Mouse (Mus musculus) embryonic fibroblast, embryonic 13.5 days (primary cell): Measurements from ENCODE around the gene Tnr.

Experiments
- CTCF ChIP-seq: IDR thresholded peaks from 2 replicates; pipeline ENCODE4 v1.5.1; 2011; ENCODE audit warnings: mild to moderate bottlenecking, control low read depth, low read length, moderate library complexity, borderline replicate concordance; ENCODE audit not compliant: insufficient read depth
- POLR2A ChIP-seq: IDR thresholded peaks from 2 replicates; pipeline ENCODE4 v1.6.1; 2011; ENCODE audit warnings: low read depth, mild to moderate bottlenecking, control low read depth, low read length, moderate library complexity

GRCm38 (mm10) chr1:159571951-159572350 is 48.4 kb downstream of the Tnr start:
- TF ChIP-seq CTCF (no peak), POLR2A (no peak)
